Mouse (Mus musculus) ES-E14 (cell line): ENCODE measurements around the gene Idh3g. TPM values are rescaled to one million over a fixed set of nuclear protein-coding genes. Genes with fewer than 3 reads are reported as not detected.
"Not testable (repeated sequence)": the region's sequence is repeated elsewhere in the genome, so short reads cannot be mapped to it uniquely, and the experiment has no call there.

ENCODE experiments used
- DNase-seq: peaks from one replicate; pipeline ENCODE4 v3.0.0-alpha.2; 2013; ENCODE audit warnings: low read depth, low spot score
- H3K27ac ChIP-seq: 2 replicates; pipeline ENCODE4 v1.5.1; 2012; ENCODE audit warnings: low read depth, mild to moderate bottlenecking, low read length, moderate library complexity, mixed read lengths; ENCODE audit not compliant: poor library complexity, insufficient read depth, severe bottlenecking
- H3K36me3 ChIP-seq: 2 replicates; pipeline ENCODE4 v1.6.1; 2012; ENCODE audit warnings: mild to moderate bottlenecking, low read length, moderate library complexity, mixed read lengths; ENCODE audit not compliant: control insufficient read depth, poor library complexity, insufficient read depth, severe bottlenecking
- H3K4me1 ChIP-seq, 2 experiments: fragments of 150-350 bp in 1 of 2; sonication (generic) in 1 of 2; 2 replicates each; pipeline ENCODE4 v1.6.1; 2012; ENCODE audit warnings: low read length in 2 of 2, mild to moderate bottlenecking in 1 of 2, mixed read lengths in 1 of 2; ENCODE audit not compliant: control insufficient read depth in 2 of 2, insufficient read depth in 2 of 2, poor library complexity in 1 of 2
- H3K4me3 ChIP-seq, 2 experiments: fragments of 150-350 bp in 1 of 2; sonication (generic) in 1 of 2; 2 replicates each; pipeline ENCODE4 v1.5.1; 2012; ENCODE audit warnings: low read length in 2 of 2, low read depth in 1 of 2, mild to moderate bottlenecking in 1 of 2, mixed read lengths in 1 of 2; ENCODE audit not compliant: insufficient read depth in 1 of 2, poor library complexity in 1 of 2, severe bottlenecking in 1 of 2
- H3K9ac ChIP-seq: 2 replicates; pipeline ENCODE4 v1.6.1; 2012; ENCODE audit warnings: low read depth, mild to moderate bottlenecking, low read length, mixed read lengths; ENCODE audit not compliant: poor library complexity, insufficient read depth, severe bottlenecking
- H3K9me3 ChIP-seq: fragments of 150-350 bp; sonication (generic); 2 replicates; pipeline ENCODE4 v1.6.1; 2012; ENCODE audit warnings: low read depth, mild to moderate bottlenecking, low read length; ENCODE audit not compliant: control insufficient read depth, insufficient read depth
- CHD2 ChIP-seq: IDR thresholded peaks from 2 replicates; pipeline ENCODE4 v1.6.1; 2014; ENCODE audit warnings: mild to moderate bottlenecking, low read depth, low read length, inconsistent platforms
- HCFC1 ChIP-seq: IDR thresholded peaks from 2 replicates; pipeline ENCODE4 v1.6.1; 2012; ENCODE audit warnings: low read length, inconsistent platforms, borderline replicate concordance; ENCODE audit not compliant: insufficient read depth
- MAFK ChIP-seq: IDR thresholded peaks from 2 replicates; pipeline ENCODE4 v1.6.1; 2014; ENCODE audit warnings: mild to moderate bottlenecking, low read depth, low read length, inconsistent platforms; ENCODE audit not compliant: insufficient read depth
- ZC3H11A ChIP-seq: IDR thresholded peaks from 2 replicates; pipeline ENCODE4 v1.6.1; 2012; ENCODE audit warnings: low read depth, mild to moderate bottlenecking, inconsistent platforms, low read length, borderline replicate concordance
- ZNF384 ChIP-seq: IDR thresholded peaks from 2 replicates; pipeline ENCODE4 v1.6.1; 2012; ENCODE audit warnings: low read depth, low read length, inconsistent platforms
- in situ Hi-C, 2 experiments: fragments of 600-800 bp; cut with MboI; formaldehyde crosslinking; loops; one replicate each; pipeline ENCODE4 v1.15.1; 2025; ENCODE audit warnings: low sequenced_read_pairs in 2 of 2, inconsistent platforms in 1 of 2; ENCODE audit not compliant: unreplicated experiment in 2 of 2
- total RNA-seq: library from RNA; depleted of rRNA; stranded (reverse); fragments of 300-350 nt; gene quantifications from 2 replicates; pipeline ENCODE4 v1.2.3, GENCODE M21; 2012

Idh3g gene
- total RNA-seq, 1 experiment, result 169 TPM

GRCm38 (mm10) chrX:73748977-73749376 lies 37.7 kb downstream of the Idh3g start:
- DNase-seq, result no peak
- H3K27ac ChIP-seq, result no peak overlapping the region
- no peak overlapping the region for H3K4me3 ChIP-seq

GRCm38 (mm10) chrX:73744774-73745481 lies 41.8 kb downstream of the Idh3g start:
- no peak for DNase-seq
- Histone ChIP-seq H3K4me3 (no peak overlapping the region), H3K4me1 (peaks cover 0 to 3% of the 10 kb centered on the region in 2 experiments; a peak in 1 of 4 replicates), H3K9ac (no peak overlapping the region), H3K9me3 (no peaks in the 10 kb centered on the region), H3K27ac (no peak overlapping the region), H3K36me3 (no peaks in the 10 kb centered on the region)
- in situ Hi-C loops, result no loop called here
- TF ChIP-seq CHD2 (no peak), MAFK (no peak), ZNF384 (no peak), HCFC1 (no peak), ZC3H11A (no peak)

More at GRCm38 (mm10) chrX:73748977-73749376, 37.7 kb downstream of the Idh3g start:
- in situ Hi-C loops, result no loop called here
- H3K4me1 ChIP-seq, result no peaks in the 10 kb centered on the region
- H3K9ac ChIP-seq, result no peak overlapping the region
- no peaks in the 10 kb centered on the region for H3K9me3 ChIP-seq
- no peaks in the 10 kb centered on the region for H3K36me3 ChIP-seq
- TF ChIP-seq ZNF384, result no peak
- TF ChIP-seq ZC3H11A, result no peak
- TF ChIP-seq HCFC1, result no peak

- Histone ChIP-seq H3K4me1 (peaks cover 5 to 13% of the 10 kb centered on the region in 2 experiments; a peak in 3 of 4 replicates), H3K27ac (peak overlapping the region; percentile 79), H3K4me3 (peak overlapping the region in 1 of 2 experiments; percentile 12; a peak in 1 of 4 replicates)
- H3K9ac ChIP-seq, H3K36me3 ChIP-seq, DNase-seq, H3K9me3 ChIP-seq, in situ Hi-C loops: not testable (repeated sequence)
These were observed 46.9 kb downstream of the Idh3g start for GRCm38 (mm10) chrX:73739841-73740240.

GRCm38 (mm10) chrX:73739151-73739550 lies 47.5 kb downstream of the Idh3g start:
- no peak for TF ChIP-seq MAFK
- 0 out of 2 replicates have a peak, but pooled peaks have one; percentile 8 for TF ChIP-seq CHD2
- TF ChIP-seq ZC3H11A, result no peak
- peak overlapping the region; percentile 54; the same call in 1 of the 2 replicates for H3K9ac ChIP-seq
- in situ Hi-C loops, result no loop called here

GRCm38 (mm10) chrX:73738155-73738554 lies 48.5 kb downstream of the Idh3g start:
- TF ChIP-seq MAFK (no peak), ZNF384 (no peak), HCFC1 (no peak), CHD2 (no peak), ZC3H11A (no peak)
- Histone ChIP-seq H3K9ac (peak overlapping the region; percentile 54; the same call in 1 of the 2 replicates), H3K36me3 (no peaks in the 10 kb centered on the region), H3K4me3 (no peak overlapping the region), H3K27ac (peak overlapping the region; percentile 94), H3K4me1 (peaks cover 5 to 13% of the 10 kb centered on the region in 2 experiments; a peak in 3 of 4 replicates), H3K9me3 (no peaks in the 10 kb centered on the region)
- in situ Hi-C loops, result no loop called here
- no peak for DNase-seq

More at GRCm38 (mm10) chrX:73739151-73739550, 47.5 kb downstream of the Idh3g start:
- Histone ChIP-seq H3K27ac (peak overlapping the region; percentile 94), H3K36me3 (no peaks in the 10 kb centered on the region), H3K4me3 (no peak overlapping the region), H3K9me3 (no peaks in the 10 kb centered on the region), H3K4me1 (peaks cover 5 to 13% of the 10 kb centered on the region in 2 experiments; a peak in 3 of 4 replicates)
- no peak for DNase-seq
